Mouse (Mus musculus): ENCODE measurements at regions not wholly inside any gene's neighbourhood (a gene's known extent, or its start where the extent isn't known, plus 50 kb on each side); places are given as distances from the start of the nearest gene placed in this dataset.

DNA sequence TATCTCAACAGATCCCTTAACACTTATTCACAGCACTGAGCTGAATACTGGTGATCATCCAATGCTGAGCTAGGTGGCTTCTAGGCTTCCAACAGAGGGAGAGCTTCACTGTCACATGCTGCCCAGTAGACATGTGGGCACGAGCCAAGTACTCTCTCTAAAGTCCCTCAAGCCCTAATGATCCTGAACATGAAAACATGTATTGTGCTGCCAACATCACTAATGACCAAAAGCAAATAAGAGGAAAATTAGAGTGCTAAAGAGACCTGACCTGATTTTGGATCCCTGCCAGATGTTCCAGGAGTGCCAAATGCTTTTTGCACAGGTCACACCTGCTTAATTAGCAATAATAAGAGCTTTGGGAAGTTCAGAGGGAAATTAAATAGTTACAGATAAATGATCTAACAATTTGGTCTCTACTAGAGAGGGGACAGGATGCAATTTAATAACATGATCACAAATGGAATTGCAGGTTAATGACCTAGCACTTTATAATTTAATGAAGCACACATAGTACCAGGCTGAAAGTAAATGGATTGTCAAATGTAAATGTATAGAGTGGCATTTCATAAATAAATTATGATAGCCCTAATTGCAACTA, 215.6 kb upstream of the Ins1 start:
- H3K4me3 ChIP-seq = no peak overlapping the region
- no peaks in the 10 kb centered on the region for H3K36me3 ChIP-seq (replicated peaks)
- no peaks in the 10 kb centered on the region for H3K9me3 ChIP-seq
- DNase-seq (ENCODE audit: extremely low spot score, low spot score) = no peak
- H3K4me1 ChIP-seq = no peaks in the 10 kb centered on the region
- no peak overlapping the region for H3K27ac ChIP-seq
- no peaks in the 10 kb centered on the region for H3K27me3 ChIP-seq (ENCODE audit: poor library complexity, severe bottlenecking)
- 59% methylated on average over 1 of the region's 1 CpGs for WGBS

DNA sequence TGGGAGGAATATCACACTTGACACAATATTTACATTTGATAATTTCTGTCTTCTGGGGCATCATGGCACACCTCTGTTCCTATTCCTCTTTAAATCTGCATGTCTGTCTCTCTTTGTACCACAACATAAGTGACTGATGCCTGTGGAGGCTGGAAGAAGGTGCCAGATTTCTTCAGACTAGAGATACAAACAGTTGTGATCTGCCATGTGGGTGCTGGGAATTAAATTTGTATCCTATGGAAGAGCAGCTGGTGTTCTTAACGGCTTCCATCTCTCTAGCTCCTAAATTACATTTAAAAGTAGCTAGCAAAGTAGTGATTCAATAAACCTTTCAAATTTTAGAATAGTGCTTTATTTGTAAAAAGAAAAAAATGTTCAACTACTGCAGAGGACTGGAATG, 195.3 kb upstream of the Ins1 start:
- H3K9me3 ChIP-seq = no peaks in the 10 kb centered on the region

DNA sequence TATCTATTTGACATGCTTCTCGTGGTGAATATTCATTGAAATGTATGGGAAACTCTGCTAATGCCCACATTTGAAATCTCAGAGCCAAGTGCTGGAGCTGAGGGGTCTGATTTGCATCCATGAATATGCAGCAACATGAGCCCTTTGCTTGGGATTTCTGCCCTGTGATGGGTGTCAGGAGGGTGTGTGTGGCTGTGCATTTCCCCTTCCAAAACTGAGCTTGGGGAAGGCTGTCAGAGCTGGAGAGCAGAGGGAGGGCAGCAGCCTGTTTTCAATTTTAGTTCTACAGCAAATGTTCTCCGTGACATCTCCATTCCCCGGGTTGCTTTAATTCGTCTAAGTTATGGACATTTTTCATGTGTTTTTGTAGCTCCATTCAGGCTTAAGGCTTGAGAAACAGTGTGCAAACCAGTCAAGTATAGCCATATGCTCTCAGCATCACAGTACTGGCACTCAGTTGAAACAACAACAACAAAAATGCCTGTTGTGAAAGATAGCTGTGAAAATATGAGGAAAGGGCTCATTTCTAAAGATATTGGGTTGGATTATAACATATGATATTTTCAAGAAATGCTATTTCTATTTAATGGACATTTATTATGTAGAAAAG, 194.1 kb upstream of the Ins1 start:
- WGBS = 79% methylated on average over 4 of the region's 4 CpGs
- no peaks in the 10 kb centered on the region for H3K27me3 ChIP-seq (ENCODE audit: poor library complexity, severe bottlenecking)
- no peak for DNase-seq (ENCODE audit: extremely low spot score, low spot score)
- no peaks in the 10 kb centered on the region for H3K9me3 ChIP-seq
- H3K4me1 ChIP-seq = no peaks in the 10 kb centered on the region
- no peak overlapping the region for H3K27ac ChIP-seq
- H3K4me3 ChIP-seq = no peak overlapping the region
- H3K36me3 ChIP-seq (replicated peaks) = no peaks in the 10 kb centered on the region

More for the DNA sequence above, 195.3 kb upstream of the Ins1 start:
- WGBS = 91% methylated on average over 1 of the region's 1 CpGs
- no peak overlapping the region for H3K27ac ChIP-seq
- no peaks in the 10 kb centered on the region for H3K4me1 ChIP-seq
- no peaks in the 10 kb centered on the region for H3K27me3 ChIP-seq (ENCODE audit: poor library complexity, severe bottlenecking)
- no peak overlapping the region for H3K4me3 ChIP-seq
- no peak for DNase-seq (ENCODE audit: extremely low spot score, low spot score)
- no peaks in the 10 kb centered on the region for H3K36me3 ChIP-seq (replicated peaks)

DNA sequence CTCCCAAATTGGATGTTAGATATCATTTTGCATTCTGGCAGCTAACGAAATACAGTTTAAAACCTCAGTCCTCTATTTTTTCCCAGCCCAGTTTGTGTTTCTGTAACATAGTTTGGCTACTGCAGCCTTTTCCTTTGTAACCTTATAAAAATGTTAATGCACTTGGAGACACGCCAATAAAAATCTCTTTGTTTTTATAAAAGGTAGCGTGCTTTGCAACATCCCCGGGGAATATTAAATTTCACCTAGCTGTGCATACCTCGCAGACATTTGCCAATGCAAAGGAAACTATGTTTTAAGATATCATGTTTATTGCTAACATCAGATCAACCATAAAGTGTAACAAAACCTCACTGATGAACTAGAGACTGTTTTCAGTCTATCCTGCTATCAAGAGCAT, 192.9 kb upstream of the Ins1 start:
- Histone ChIP-seq H3K27me3 (ENCODE audit: poor library complexity, severe bottlenecking) (no peaks in the 10 kb centered on the region), H3K4me3 (no peak overlapping the region), H3K4me1 (no peaks in the 10 kb centered on the region), H3K27ac (no peak overlapping the region), H3K9me3 (no peaks in the 10 kb centered on the region), H3K36me3 (replicated peaks) (no peaks in the 10 kb centered on the region)
- WGBS = 86% methylated on average over 5 of the region's 5 CpGs
- no peak for DNase-seq (ENCODE audit: extremely low spot score, low spot score)

DNA sequence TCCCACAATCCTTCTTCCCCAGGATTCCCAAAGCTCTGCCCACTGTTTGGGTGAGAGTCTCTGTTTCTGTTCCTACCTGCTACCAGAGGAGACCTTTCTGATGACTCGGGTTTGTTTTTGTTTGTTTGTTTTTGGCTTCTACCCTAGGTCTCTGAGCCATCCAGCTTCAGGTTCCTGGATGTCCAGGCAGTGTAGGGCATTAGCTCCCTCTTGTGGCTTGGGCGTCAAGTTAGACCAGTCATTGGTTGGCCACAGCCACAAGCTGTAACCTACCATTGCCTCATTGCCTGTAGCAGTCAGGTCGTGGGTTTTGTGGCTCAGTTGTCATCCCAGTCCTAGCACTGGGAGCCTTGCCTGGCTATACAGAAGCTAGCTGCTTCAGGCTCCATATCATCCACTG, 185.1 kb upstream of the Ins1 start:
- H3K36me3 ChIP-seq (replicated peaks) = no peaks in the 10 kb centered on the region
- DNase-seq (ENCODE audit: extremely low spot score, low spot score) = peak; percentile 22
- H3K27ac ChIP-seq = no peak overlapping the region
- H3K9me3 ChIP-seq = no peaks in the 10 kb centered on the region
- H3K4me3 ChIP-seq = no peak overlapping the region
- no peaks in the 10 kb centered on the region for H3K4me1 ChIP-seq
- no peaks in the 10 kb centered on the region for H3K27me3 ChIP-seq (ENCODE audit: poor library complexity, severe bottlenecking)
- 26% methylated on average over 3 of the region's 3 CpGs for WGBS

DNA sequence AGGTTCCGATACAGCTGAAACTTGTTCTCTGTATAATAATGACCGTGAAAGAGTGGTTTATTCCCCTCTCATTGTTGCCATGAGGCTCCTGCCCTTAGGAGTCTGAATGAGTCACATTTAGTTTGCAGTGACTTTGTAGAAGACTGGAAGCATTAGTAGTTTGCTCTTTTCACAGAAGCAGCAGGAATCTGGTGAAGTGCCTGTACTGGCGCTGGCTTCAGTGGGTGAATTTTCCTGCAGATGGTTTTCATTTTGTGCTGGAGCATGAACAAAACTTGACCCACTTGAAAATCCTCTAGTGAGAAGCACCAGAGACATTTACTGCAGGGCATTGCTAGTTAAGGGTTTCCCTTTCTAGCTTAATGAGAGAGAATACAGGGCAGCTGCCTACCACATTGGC, 151.7 kb upstream of the Ins1 start:
- no peaks in the 10 kb centered on the region for H3K4me1 ChIP-seq
- no peaks in the 10 kb centered on the region for H3K36me3 ChIP-seq (replicated peaks)
- no peak overlapping the region for H3K4me3 ChIP-seq
- no peaks in the 10 kb centered on the region for H3K27me3 ChIP-seq (ENCODE audit: poor library complexity, severe bottlenecking)
- H3K9me3 ChIP-seq = no peaks in the 10 kb centered on the region; the same call in 1 of the 2 replicates
- WGBS = 71% methylated on average over 3 of the region's 3 CpGs
- no peak for DNase-seq (ENCODE audit: extremely low spot score, low spot score)
- no peak overlapping the region for H3K27ac ChIP-seq

Measured in forebrain, embryonic 10.5 days (tissue).